Mouse (Mus musculus) frontal cortex, adult 2 months (tissue): Measurements from ENCODE around the gene Grik3. TPM values are rescaled to one million over a fixed set of nuclear protein-coding genes. Genes with fewer than 3 reads are reported as not detected.
A peak's percentile ranks its signal among the peaks of the same experiment; 100 is the strongest.

Source experiments
- DNase-seq, 2 experiments: peaks; one replicate each; pipeline ENCODE4 v3.0.0; 2022; ENCODE audit warnings: low spot score in 1 of 2; ENCODE audit errors: extremely low spot score in 1 of 2
- polyA plus RNA-seq: library from polyadenylated mRNA; depleted of rRNA; stranded (reverse); fragments of >200 nt; gene quantifications from 2 replicates; pipeline ENCODE4 v1.2.3, GENCODE M21; 2012

Grik3 gene
- polyA plus RNA-seq, 1 experiment: 40.7 TPM

GRCm38 (mm10) chr4:125703310-125703690 lies 212.8 kb downstream of the Grik3 start:
- peak; percentile 27 to 73 for DNase-seq

GRCm38 (mm10) chr4:125705746-125706145 lies 215.2 kb downstream of the Grik3 start:
- no peak for DNase-seq

- DNase-seq: no peak
These were observed 219.2 kb downstream of the Grik3 start for GRCm38 (mm10) chr4:125709716-125710115.

- no peak for DNase-seq
These were observed 227.4 kb downstream of the Grik3 start for GRCm38 (mm10) chr4:125717881-125718280.

GRCm38 (mm10) chr4:125718429-125719140 lies 228.1 kb downstream of the Grik3 start:
- peak in 1 of 2 experiments; percentile 41 for DNase-seq

GRCm38 (mm10) chr4:125726241-125726640 lies 235.7 kb downstream of the Grik3 start:
- no peak for DNase-seq

- no peak for DNase-seq
These were observed 236.5 kb downstream of the Grik3 start for GRCm38 (mm10) chr4:125727030-125727429.

GRCm38 (mm10) chr4:125727626-125728025 lies 237.1 kb downstream of the Grik3 start:
- no peak for DNase-seq

- DNase-seq: no peak
These were observed 237.8 kb downstream of the Grik3 start for GRCm38 (mm10) chr4:125728091-125728863.

- DNase-seq: no peak
These were observed 239.1 kb downstream of the Grik3 start for GRCm38 (mm10) chr4:125729305-125730220.

- no peak for DNase-seq
These were observed 240.3 kb downstream of the Grik3 start for GRCm38 (mm10) chr4:125730751-125731150.

GRCm38 (mm10) chr4:125736783-125737182 lies 246.3 kb downstream of the Grik3 start:
- no peak for DNase-seq

- no peak for DNase-seq
These were observed 248.3 kb downstream of the Grik3 start for GRCm38 (mm10) chr4:125738825-125739224.

GRCm38 (mm10) chr4:125742162-125742571 lies 251.7 kb downstream of the Grik3 start:
- no peak for DNase-seq

GRCm38 (mm10) chr4:125745902-125746301 lies 255.4 kb downstream of the Grik3 start:
- DNase-seq: no peak

GRCm38 (mm10) chr4:125756393-125756792 lies 265.9 kb downstream of the Grik3 start:
- DNase-seq: peak in 1 of 2 experiments; percentile 33

GRCm38 (mm10) chr4:125760326-125760725 lies 269.8 kb downstream of the Grik3 start:
- no peak for DNase-seq

- no peak for DNase-seq
These were observed 272.6 kb downstream of the Grik3 start for GRCm38 (mm10) chr4:125763056-125763455.
